Mouse (Mus musculus): ENCODE measurements at regions not wholly inside any gene's neighbourhood (a gene's known extent, or its start where the extent isn't known, plus 50 kb on each side); places are given as distances from the start of the nearest gene placed in this dataset.
"Not testable (repeated sequence)": the region's sequence is repeated elsewhere in the genome, so short reads cannot be mapped to it uniquely, and the experiment has no call there.

GRCm38 (mm10) chr7:93254287-93254686, 174.6 kb downstream of the Fam181b start:
- TF ChIP-seq CTCF, EP300 (IDR thresholded peaks at IDR 0.05; ENCODE audit: low read depth): not testable (repeated sequence)
